Mouse (Mus musculus): ENCODE results near the gene Entpd2.
"Not testable (repeated sequence)": the region's sequence is repeated elsewhere in the genome, so short reads cannot be mapped to it uniquely, and the experiment has no call there.

Gene Entpd2

GRCm38 (mm10) chr2:25394281-25395221 is 1.1 kb upstream of the Entpd2 start:
- no peak for DNase-seq (ENCODE audit: low spot score in 2 of 2)

- DNase-seq (ENCODE audit: low spot score in 2 of 2): no peak
These were observed 916 bp downstream of the Entpd2 start for GRCm38 (mm10) chr2:25396597-25396983.

- DNase-seq (ENCODE audit: low spot score in 2 of 2): no peak
These were observed 1.3 kb downstream of the Entpd2 start for GRCm38 (mm10) chr2:25397010-25397409.

- no peak for DNase-seq (ENCODE audit: low spot score in 2 of 2)
These were observed 2.4 kb downstream of the Entpd2 start for GRCm38 (mm10) chr2:25398065-25398464.

GRCm38 (mm10) chr2:25399051-25399450 is 3.4 kb downstream of the Entpd2 start, which contains the start of gene Npdc1:
Gene Npdc1, plus strand, starts transcription at chr2:25399351.
- DNase-seq (ENCODE audit: low spot score in 2 of 2): no peak

- DNase-seq (ENCODE audit: low spot score in 2 of 2): no peak
These were observed 4.6 kb downstream of the Entpd2 start for GRCm38 (mm10) chr2:25400291-25400690.

GRCm38 (mm10) chr2:25400764-25401163 is 5.1 kb downstream of the Entpd2 start:
- peak; percentile 45 for DNase-seq (ENCODE audit: low spot score in 2 of 2)

- peak; percentile 57 to 65 for DNase-seq (ENCODE audit: low spot score in 2 of 2)
These were observed 6.8 kb downstream of the Entpd2 start for GRCm38 (mm10) chr2:25402377-25402971.

GRCm38 (mm10) chr2:25402972-25403601 is 7.4 kb downstream of the Entpd2 start:
- peak; percentile 42 to 48 for DNase-seq (ENCODE audit: low spot score in 2 of 2)

- DNase-seq (ENCODE audit: low spot score in 2 of 2): no peak
These were observed 8.3 kb downstream of the Entpd2 start for GRCm38 (mm10) chr2:25403994-25404393.

GRCm38 (mm10) chr2:25408908-25409307 is 13.2 kb downstream of the Entpd2 start:
- no peak for DNase-seq (ENCODE audit: low spot score in 2 of 2)

- not testable (repeated sequence) for DNase-seq (ENCODE audit: low spot score in 2 of 2)
These were observed 17.8 kb downstream of the Entpd2 start for GRCm38 (mm10) chr2:25413436-25413835.

- no peak for DNase-seq (ENCODE audit: low spot score in 2 of 2)
These were observed 21.8 kb downstream of the Entpd2 start for GRCm38 (mm10) chr2:25417426-25417825.

- no peak for DNase-seq (ENCODE audit: low spot score in 2 of 2)
These were observed 26.2 kb downstream of the Entpd2 start for GRCm38 (mm10) chr2:25421896-25422295.

GRCm38 (mm10) chr2:25422587-25423410 is 27.1 kb downstream of the Entpd2 start, which contains the start of gene Fut7:
Gene Fut7, plus strand, starts transcription at chr2:25423267.
- peak in 1 of 2 experiments; percentile 31 for DNase-seq (ENCODE audit: low spot score in 2 of 2)

GRCm38 (mm10) chr2:25423626-25424025 is 28.0 kb downstream of the Entpd2 start:
- no peak for DNase-seq (ENCODE audit: low spot score in 2 of 2)

- DNase-seq (ENCODE audit: low spot score in 2 of 2): no peak
These were observed 29.8 kb downstream of the Entpd2 start for GRCm38 (mm10) chr2:25425481-25425880.

- DNase-seq (ENCODE audit: low spot score in 2 of 2): peak in 1 of 2 experiments; percentile 47
These were observed 31.1 kb downstream of the Entpd2 start for GRCm38 (mm10) chr2:25426721-25427191.

GRCm38 (mm10) chr2:25427256-25427655 is 31.6 kb downstream of the Entpd2 start:
- DNase-seq (ENCODE audit: low spot score in 2 of 2): no peak

- peak; percentile 83 to 87 for DNase-seq (ENCODE audit: low spot score in 2 of 2)
These were observed 33.0 kb downstream of the Entpd2 start, which contains the start of gene Abca2 for GRCm38 (mm10) chr2:25428442-25429236. Gene Abca2, plus strand, starts transcription at chr2:25428703.
